Mouse (Mus musculus): ENCODE measurements around the gene Alkbh8. TPM values are rescaled to one million over a fixed set of nuclear protein-coding genes. Genes with fewer than 3 reads are reported as not detected.

The Alkbh8 gene
- total RNA-seq, 2 experiments from 2014 or later = 40.2 to 44.1 TPM

Other genes with a start within 250 kb of the Alkbh8 start
- 10 to 100 TPM; 16.9 to 19.2 TPM for gene Cwf19l2, start 68.5 kb downstream of the Alkbh8 start, total RNA-seq (2021)
- 10 to 100 TPM; 65.7 to 75.6 TPM for gene Gucy1a2, start 197.6 kb downstream of the Alkbh8 start, total RNA-seq (2021)